Mouse (Mus musculus) CH12F3 (cell line): ENCODE measurements around the gene Coq9.

Experiments
- in situ Hi-C: fragments of 300-500 bp; cut with MboI; formaldehyde crosslinking; loops from 2 replicates; pipeline ENCODE4 v1.14.3; 2020; ENCODE audit warnings: low sequenced_read_pairs

Coq9 gene

DNA sequence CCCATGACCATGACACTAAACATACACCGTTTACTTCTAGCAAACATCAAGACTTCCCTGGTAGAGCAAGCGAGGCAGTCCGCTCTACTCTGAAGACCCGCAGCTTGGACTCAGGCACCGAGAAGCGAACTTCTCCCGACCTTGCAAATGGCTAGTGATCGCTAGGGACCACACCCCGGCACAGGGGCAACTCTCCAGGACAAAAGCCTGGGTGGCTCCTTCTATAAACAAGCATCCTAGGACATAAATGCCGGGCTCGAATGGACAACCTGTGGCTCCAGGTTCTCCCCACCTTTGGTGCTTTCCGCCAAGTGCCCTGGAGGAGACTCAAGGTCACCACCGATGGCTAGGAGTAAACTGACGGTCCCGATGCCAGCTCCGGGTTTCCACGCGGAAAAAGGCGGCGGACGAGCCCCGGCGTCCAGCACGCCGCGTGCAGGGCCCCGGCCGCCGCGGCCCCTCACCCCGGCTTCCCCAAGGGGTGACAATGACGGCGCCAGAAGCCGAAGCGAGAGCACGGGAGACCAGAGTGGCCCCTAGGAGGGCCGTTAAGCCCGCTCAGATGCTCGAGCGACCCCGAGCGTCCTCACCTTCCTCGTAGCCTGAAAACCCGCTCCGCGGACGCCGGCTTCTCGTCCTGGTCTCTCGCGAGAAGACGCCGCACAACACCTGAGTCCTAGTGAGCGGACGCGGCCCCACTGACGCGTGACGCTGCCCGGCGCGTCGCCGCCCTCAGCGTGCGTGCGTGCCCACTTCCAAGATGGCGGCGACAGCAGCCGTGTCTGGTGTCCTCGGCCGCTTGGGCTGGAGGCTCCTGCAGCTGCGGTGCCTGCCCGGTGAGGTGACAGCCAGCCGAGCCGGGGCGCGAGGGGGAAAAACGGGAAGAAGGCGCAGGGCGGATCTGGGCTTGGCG is at the start of gene Coq9, which contains the start of gene Ciapin1:
Coq9 (plus strand) TSS at position 660 of the 913 bp plus-strand sequence.
Ciapin1 (minus strand) TSS at position 697 of the 913 bp plus-strand sequence.
- in situ Hi-C loops: no loop called here

DNA sequence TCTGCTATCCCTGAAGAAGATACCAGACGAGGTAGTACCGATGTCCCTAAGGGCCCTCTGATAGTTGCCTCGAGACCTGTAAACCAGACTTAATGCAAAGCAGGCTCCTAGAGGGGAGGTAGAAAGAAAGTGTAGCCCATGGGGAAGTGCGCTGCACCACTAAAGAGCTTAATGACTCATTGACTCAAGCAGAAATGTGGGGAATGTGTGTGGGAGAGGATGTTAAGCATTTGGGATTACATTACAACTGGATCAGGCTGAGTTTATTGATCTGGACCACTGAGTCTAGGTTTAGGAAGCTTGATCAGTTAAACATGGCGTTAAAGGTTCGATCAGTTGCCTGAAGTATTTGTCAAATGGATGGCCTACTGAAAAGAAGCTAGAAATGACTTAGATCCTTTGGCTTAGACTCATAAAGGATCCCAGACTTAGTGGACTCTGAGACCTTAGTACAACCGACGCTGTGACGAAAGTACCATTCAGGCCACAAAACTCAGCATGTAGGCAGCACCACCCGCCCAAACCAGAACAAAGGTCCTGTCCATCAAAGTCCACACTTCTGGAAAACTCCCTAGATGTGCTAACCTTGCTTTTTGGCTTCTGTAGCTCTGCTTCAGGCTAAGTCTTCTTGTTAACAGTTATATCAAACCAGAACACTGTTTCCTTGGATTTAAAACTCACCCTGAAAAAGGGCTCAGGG is 48.7 kb upstream of the Coq9 start:
- in situ Hi-C loops: no loop called here

DNA sequence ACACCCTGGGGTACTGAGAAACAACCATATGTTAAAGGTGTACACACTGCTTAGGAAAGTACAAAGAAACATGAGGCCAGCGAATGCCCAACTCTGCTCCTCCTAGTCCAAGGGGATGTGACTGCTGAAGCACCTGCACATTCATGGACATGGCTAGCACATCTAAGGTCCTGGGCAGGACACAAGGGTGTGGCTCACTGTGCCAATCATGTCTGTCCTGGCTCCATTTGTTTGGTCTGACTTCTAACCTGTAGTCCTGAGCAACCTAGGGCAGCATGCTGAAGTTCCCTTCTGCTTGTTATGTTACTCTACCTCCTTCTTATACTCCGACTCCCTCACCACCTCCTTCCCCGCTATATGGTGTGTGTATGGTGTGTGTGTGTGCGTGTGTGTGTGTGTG is 43.8 kb upstream of the Coq9 start:
- in situ Hi-C loops: no loop called here

DNA sequence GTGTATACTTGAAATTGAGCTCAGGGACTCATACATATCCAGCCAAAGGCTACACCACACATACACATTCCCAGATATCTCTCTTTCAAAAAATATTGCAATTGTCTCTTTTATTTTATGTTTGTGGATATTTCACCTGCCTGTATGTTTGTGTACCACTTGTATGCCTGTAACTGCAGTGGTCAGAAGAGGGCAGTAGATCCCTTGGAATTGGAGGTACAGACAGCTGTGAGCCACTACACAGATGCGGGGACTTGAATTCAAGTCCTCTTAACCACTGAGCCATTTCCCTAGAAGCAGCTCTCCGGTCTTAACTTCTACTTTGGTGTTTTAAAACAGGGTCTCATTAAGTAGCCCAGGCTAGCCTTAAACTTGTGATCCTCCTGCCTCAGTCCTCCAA is 43.3 kb upstream of the Coq9 start:
- in situ Hi-C loops: no loop called here

DNA sequence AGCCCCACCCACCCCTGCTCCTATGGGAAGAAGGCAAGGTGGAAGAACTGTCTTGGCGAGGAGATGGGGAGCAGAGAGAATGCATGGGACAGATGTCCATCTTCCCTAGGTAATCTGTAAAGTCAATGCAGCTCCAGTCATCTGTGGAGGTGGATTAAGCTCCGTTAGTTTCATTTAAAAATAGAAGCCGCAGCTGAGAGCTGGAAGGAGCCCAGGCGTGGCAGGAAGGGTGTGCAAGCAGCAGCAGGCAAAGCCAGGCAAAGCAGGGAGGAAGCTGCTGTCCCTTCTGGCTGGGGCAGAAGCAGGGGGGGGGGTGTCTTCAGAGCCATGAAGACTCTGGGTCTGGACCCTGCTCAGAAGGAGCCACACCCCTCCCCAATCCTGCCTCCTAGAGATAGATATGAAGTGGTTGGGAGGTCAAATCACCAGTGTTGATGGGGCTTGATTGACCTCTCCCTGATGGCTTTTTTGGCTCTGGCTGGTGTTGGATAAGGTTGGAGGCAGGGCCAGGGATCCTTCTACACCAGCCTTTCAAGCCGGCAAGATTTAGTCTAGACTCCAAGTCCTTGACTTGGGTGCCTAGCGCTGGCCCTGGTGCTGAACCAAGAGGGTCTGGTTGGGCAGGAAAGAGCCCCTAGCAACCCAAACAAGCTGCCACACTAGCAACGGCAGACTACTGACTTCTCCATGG is 37.7 kb upstream of the Coq9 start:
- in situ Hi-C loops: no loop called here

DNA sequence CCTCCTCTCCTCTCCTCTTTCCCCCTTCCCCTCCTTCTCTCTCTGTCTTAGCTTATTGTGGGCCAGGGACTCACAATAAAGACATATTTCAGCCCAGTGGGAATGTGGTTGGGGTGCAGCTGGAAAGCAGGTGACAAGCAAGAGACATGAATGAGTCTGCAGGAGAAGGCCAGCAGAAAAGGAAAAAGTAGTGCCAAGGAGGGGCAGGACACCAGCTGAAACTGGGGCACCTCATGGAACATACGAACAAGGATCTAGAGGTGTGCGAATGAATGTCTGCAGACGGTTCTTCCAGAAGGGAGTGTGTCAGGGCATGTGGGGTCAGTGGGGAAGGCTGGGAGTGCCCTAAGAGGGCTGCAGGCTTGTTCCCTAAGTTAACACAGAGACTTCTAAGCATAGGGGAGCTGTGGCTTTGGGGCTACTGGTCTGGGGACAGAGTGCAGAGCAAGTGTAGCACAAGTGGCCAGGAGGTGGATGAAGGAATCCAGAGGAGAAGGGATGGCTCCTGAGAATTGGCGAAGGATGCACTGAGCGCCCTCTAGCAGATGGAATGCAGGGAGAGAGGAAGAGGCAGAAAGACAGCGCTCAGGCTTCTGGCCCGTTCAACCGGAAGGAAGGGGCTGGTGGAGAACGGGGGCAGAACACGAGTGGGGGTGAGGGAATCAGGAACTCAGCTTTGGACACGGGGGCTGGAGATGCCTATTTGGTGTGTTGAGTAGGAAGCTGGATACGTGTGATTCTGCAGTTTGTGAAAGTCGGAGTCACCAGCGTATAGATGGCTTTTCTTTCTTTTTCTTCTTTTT is 36.6 kb upstream of the Coq9 start:
- in situ Hi-C loops: no loop called here

DNA sequence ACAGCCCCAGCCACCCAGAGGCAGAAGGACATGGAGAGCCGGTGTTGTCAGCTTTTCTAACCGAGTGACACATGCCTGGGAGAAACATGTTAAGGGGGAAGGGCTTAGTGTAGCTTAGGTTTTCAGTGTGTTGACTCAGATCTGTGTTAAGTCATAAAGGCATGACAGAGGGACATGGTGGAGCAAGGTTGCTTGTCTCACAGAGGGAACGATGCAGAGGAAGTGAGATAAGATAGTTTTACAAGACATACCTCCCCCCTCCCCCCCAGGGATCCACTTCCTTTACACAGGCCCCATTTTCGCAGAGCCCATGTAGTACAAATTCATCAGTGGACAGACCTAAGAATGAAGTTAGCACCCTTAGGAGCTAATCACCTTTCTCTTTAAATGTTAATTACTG is 35.7 kb upstream of the Coq9 start:
- in situ Hi-C loops: no loop called here

DNA sequence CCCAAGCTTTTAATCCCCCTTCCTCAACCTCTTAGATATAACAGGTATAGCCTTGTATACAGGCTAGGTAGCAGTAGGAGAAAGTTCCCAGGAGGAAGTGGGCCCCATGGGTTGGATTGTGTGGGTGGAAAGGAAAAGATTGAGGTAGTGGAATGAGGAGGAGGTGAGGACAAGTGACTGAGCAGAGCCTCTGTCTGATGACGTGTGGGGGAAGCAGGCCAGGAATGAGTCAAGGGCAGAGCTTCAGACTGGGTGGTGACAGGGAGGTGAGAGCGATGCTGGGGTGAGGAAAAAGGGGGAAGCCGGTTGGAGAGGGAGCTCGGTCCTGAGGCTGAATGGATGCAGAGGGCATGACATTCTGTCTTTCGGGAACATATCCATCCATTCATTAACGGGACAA is 34.6 kb upstream of the Coq9 start:
- in situ Hi-C loops: no loop called here

DNA sequence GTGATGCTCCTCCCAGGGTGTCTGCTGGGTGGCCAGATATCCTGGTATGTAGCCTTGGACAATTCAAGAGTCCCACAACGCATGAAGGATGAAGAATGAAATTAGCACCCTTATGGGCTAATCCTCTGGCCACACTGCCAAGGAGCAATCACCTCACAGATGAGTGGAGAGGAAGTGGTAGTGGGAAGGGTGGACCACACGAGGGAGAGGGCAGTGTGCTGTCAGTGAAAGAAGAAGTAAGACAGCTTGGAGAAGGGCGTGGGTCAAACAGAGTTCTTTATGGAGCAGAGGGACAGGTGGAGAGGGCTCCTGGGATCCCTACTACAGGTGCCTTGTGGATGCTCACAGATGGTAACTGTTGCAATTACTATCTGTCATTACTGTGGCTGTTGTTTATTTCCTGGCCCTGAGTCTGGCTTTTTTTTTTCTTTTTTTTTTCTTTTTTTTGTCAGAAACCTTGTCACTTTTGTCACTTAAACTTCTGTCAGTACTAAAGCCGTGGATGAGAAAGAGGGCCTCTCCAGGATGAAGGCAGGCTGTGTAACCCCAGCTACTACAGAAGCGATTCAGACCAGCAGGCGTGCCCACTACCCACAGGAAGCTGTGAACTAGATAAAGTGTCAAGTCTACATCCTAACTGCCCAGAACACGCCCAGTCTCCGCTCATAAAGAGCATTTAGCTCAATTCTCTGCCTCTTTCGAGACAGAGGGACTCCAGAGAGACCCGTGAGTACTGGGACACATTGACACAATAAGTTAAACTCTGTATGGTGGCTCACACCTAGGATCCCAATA is 33.4 kb upstream of the Coq9 start:
- in situ Hi-C loops: no loop called here

DNA sequence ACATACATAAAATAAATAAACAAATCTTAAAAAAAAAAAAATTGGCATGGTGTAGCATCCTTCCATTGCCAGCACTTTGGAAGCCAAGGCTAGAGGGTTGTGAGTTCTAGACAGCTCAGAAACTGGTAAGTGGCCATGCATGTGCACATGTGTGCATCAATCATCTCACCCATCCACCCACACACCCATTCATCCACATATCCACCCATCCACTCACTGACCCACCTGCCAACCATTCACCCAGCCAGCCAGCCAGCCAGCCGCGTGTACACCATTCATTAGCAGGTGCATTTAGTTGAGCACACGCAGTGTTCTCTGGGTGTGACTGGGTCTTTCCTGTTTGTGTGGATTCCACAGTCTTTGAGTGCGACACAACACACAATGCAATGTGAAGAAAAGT is 32.3 kb upstream of the Coq9 start:
- in situ Hi-C loops: no loop called here

DNA sequence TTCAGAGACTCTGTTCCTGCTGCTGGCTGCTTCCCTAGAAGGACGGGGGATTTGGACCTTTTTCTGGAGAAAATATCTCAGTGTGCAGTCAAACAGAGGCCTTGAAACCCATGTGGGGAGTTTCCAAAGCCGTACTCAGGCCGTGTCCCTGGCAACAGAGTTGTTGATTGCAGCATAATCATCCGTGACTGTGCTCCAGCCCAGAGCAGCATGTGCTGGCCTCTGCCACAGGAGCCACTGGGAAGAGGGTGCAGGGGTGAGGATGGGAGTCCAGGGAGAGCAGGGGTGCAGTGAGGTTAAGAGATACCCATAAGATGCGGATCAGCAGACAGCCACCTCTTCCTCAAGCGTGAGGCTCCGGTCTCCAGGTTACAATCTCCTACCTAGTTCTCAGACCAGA is 30.6 kb upstream of the Coq9 start:
- in situ Hi-C loops: no loop called here

DNA sequence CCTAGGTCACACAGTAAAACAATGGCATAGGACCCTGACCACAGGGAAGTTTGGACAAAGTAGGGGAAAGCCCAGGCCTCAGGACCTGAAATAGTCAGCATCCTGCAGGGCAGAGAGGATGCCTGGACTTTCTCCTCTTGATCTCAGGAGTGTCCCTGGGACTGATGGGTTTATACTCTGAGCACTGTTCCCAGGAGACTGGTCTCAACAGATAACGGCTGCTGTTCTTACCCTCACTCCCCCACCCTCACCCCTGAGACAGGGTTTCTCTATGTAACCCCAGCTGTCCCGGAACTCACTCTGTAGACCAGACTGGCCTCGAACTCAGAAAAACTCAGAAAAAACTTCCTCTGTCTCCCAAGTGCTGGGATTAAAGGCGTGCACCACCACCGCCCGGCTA is 29.7 kb upstream of the Coq9 start:
- in situ Hi-C loops: no loop called here

DNA sequence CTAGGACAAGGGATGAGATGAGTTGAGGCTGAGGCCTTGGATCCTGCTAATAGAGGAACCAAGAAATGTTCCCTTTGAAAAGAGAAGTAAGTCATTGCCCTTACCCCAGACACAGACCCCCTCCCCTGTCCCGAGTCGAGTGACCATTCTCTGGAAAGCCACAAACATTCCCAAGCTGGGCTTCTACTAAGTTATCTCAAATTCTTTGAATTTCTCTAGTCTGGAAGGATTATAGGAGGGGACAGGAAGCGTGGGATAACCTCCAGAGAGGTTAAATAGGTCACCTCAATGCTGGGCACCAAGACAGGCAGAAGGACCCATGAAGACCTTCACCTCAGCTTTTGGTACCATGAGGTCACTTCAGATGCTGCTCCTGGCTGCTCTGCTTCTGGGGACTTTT is 28.0 kb upstream of the Coq9 start, which contains the start of gene Ccl17:
Ccl17 (plus strand) TSS at position 301 of the 400 bp plus-strand sequence.
- in situ Hi-C loops: no loop called here

DNA sequence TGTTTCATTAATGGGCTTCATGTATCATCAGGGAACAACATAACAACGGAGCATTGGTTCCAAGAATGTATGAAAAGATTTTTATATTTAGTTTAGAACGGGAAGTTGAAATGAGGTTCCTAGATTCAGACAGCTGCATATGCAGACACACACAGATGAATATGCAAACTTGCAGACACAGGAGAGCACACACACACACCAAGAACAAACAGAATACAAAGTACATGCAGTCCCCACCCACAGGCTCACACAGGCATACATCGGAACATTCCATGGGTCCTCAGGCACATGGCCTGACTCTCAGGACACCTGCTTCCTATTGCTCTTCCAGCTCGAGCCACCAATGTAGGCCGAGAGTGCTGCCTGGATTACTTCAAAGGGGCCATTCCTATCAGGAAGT is 27.3 kb upstream of the Coq9 start:
- in situ Hi-C loops: no loop called here

DNA sequence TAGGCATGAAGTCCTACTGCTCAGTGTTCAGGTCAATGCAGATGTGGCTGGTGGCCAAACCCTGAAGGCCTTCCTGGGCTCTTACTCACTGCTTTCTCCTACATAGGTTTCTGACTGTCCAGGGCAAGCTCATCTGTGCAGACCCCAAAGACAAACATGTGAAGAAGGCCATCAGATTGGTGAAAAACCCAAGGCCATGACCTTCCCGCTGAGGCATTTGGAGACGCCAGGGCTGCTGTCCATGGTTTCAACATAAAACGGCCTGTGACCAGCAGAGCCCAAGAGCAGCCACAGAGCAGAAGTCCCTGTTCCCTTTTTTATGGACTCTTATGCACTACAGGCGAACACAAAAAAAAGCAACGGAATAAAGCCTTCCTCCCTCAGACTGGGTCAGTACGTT is 26.5 kb upstream of the Coq9 start:
- in situ Hi-C loops: no loop called here

DNA sequence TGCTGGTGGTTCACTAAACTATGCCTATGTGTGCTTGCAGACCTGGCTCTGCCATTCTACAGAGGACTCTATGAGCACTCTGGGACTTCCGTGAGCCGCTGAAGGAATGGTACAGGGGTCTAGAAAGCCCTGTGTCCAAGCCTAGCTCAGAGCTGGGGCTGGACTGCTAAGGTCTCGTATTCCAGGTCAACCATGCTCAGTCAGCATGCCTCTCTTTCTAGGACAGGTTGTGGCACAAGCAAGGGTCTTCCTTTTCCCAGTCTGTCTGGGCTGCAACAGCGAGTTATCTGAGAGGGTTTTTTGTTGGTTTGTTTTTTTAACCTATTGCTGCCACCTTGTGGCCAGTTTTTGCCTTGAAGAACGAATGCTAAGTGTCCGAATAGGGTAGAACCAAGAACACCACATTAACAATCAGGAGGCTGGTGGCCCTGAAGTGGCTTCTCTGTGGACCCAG is 25.4 kb upstream of the Coq9 start:
- in situ Hi-C loops: no loop called here

DNA sequence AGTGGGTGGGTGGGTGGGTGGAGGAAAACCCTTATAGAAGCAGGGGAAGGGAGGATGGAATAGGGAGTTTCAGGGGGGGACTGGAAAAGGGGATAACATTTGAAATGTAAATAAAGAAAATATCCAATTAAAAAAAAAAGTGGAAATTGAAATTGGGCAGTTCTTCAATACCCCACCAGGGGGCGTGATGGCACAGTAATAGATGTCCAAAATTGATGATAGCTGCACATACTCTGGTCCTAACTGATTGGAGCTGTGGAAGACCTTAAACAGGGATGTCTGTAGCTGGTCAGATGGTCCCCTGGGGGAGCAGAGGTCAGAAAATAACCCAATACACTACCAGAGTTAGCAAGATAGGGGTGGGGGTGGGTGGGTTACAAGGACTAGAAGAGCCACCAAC is 23.6 kb upstream of the Coq9 start:
- in situ Hi-C loops: no loop called here

DNA sequence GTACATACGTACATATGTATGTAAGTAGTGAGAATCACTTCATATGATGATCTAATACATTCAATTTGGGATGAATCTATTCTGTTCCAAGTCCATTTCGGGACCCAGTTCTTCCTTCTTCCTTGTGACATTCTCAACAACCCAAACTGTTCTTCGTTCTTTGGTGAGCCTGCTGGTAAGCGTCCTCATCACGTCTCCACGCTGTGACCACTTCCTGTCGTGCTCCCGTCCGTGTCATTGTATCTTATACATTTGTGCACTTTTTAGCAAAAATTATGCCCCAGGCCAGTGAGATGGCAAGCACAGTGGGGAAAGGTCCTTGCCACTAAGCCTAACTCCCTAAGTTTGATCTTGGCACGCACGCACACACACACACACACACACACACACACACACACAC is 20.2 kb upstream of the Coq9 start:
- in situ Hi-C loops: no loop called here

DNA sequence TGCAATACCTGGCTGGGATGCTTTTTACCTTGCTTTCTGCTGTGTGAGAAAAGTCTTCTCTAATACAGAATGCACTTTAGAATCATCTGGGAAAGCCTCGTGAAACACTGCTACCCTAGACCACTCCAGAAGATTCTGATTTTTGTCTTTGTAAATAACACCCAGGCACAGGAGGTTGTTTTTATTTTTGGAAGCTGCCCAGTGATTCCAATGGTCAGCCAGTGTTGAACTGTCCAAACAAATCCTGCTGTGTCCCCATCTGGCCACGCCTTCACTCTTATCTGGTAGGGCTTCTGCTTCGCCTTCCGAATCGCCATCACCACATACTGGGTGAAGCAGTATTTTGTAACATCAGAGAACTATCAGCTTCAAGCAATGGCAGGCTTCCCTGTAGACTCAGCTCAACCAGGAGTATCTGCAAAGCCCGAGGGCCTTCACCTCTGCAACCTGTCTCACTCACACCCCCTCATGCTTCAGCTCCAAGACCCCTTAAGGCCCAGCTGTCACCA is 18.4 kb upstream of the Coq9 start:
- in situ Hi-C loops: loop anchor here (10.0 kb wide), 1 partner anchor 115 kb away; no protein-coding TSS in a partner anchor
